Mouse (Mus musculus) liver, adult 2 months (tissue): Measurements from ENCODE around the gene Mrgprh.

Experiments
- CTCF ChIP-seq: fragments of 200-500 bp; IDR thresholded peaks from 2 replicates; pipeline ENCODE4 v1.5.1; 2011; ENCODE audit warnings: low read depth, low read length, control low read depth
- POLR2A ChIP-seq: fragments of 200-500 bp; IDR thresholded peaks from 2 replicates; pipeline ENCODE4 v1.6.1; 2011; ENCODE audit warnings: low read length, control low read depth; ENCODE audit not compliant: insufficient read depth; ENCODE audit errors: extremely low read depth

DNA sequence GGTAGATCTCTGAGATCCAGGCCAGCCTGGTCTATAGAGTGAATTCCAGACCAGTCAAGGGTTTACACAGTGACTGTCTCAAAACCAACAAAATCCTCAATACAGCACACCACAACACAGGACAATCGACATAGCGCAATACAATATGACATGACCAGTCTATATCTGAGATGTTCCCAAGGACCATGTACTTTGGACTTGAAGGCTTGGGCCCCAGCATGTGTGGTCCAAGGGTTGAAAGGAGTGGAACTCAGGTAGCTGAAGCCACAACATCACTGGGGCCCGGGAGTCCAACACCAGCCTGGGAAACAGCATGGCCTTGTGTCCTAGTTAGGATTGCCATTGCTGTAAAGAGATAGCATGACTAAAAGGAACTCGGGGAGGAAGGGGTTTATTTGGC, 43.2 kb upstream of the Mrgprh start:
- TF ChIP-seq CTCF, result no peak
- no peak for TF ChIP-seq POLR2A
